Mouse (Mus musculus) liver, adult 2 months (tissue): ENCODE results near the gene Epas1. TPM values are rescaled to one million over a fixed set of nuclear protein-coding genes. Genes with fewer than 3 reads are reported as not detected.

Experiments used
- DNase-seq: peaks from one replicate; pipeline ENCODE4 v3.0.0-alpha.2; 2011; ENCODE audit warnings: low read depth, low spot score; ENCODE audit errors: extremely low read depth
- H3K27ac ChIP-seq: fragments of 200-500 bp; replicated peaks from 2 replicates; pipeline ENCODE4 v1.5.1; 2012; ENCODE audit warnings: low read depth, mild to moderate bottlenecking, control low read depth, inconsistent platforms, low read length; ENCODE audit not compliant: insufficient read depth
- H3K27me3 ChIP-seq: fragments of 200-500 bp; 2 replicates; pipeline ENCODE4 v1.6.1; 2012; ENCODE audit warnings: mild to moderate bottlenecking, moderate library complexity, low read length, inconsistent platforms; ENCODE audit not compliant: control insufficient read depth, insufficient read depth
- H3K36me3 ChIP-seq: fragments of 200-500 bp; 2 replicates; pipeline ENCODE4 v1.6.1; 2012; ENCODE audit warnings: low read length, inconsistent platforms; ENCODE audit not compliant: control insufficient read depth, insufficient read depth
- H3K4me1 ChIP-seq: fragments of 200-500 bp; 2 replicates; pipeline ENCODE4 v1.6.1; 2011; ENCODE audit warnings: low read length; ENCODE audit not compliant: control insufficient read depth, insufficient read depth
- H3K4me3 ChIP-seq: fragments of 200-500 bp; 2 replicates; pipeline ENCODE4 v1.5.1; 2011; ENCODE audit warnings: low read depth, mild to moderate bottlenecking, control low read depth, low read length, moderate library complexity; ENCODE audit not compliant: insufficient read depth
- H3K79me2 ChIP-seq: fragments of 200-500 bp; 2 replicates; pipeline ENCODE4 v1.6.1; 2012; ENCODE audit warnings: inconsistent platforms, mild to moderate bottlenecking, low read length, moderate library complexity; ENCODE audit not compliant: control insufficient read depth, insufficient read depth
- H3K9ac ChIP-seq: fragments of 200-500 bp; 2 replicates; pipeline ENCODE4 v1.6.1; 2012; ENCODE audit warnings: low read depth, mild to moderate bottlenecking, control low read depth, inconsistent platforms, low read length
- CTCF ChIP-seq: fragments of 200-500 bp; IDR thresholded peaks from 2 replicates; pipeline ENCODE4 v1.5.1; 2011; ENCODE audit warnings: low read depth, low read length, control low read depth
- POLR2A ChIP-seq: fragments of 200-500 bp; IDR thresholded peaks from 2 replicates; pipeline ENCODE4 v1.6.1; 2011; ENCODE audit warnings: low read length, control low read depth; ENCODE audit not compliant: insufficient read depth; ENCODE audit errors: extremely low read depth
- WGBS: fragments of 180-500 bp; shearing (Covaris S2); methylation state at CpG from one replicate; pipeline ENCODE4 v1.1.7; 2018; 5-methylcytosine and 5-hydroxymethylcytosine counted together
- polyA plus RNA-seq: library from polyadenylated mRNA; depleted of rRNA; stranded (reverse); fragments of >200 nt; gene quantifications from 2 replicates; pipeline ENCODE4 v1.2.3, GENCODE M21; 2012; rRNA removed
- total RNA-seq: library from RNA; depleted of rRNA; stranded (reverse); fragments of >200 nt; gene quantifications from 2 replicates; pipeline ENCODE4 v1.2.3, GENCODE M21; 2014; rRNA removed

The Epas1 gene
- total and polyA plus RNA-seq, 2 experiments = 34.8 to 41.3 TPM

DNA sequence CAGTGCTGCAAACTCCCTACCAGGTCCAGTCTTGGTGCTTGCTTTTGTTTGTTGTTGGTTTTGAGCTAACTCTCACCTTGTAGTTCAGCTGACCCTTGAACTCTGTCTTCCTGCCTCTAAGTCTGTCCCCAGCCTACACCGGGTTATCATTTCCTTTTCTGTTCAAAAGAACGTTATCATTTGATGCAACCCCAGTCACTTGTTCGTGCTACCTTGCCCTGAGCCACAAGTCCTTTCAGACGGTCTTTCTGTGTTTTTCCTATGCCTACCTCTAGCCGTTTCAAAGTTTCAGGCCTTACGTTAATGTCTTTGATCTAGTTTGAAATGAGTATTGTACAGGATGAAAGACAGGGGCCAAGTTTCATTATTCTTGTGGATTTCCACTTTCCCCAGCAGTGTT, 119.1 kb downstream of the Epas1 start:
- H3K4me1 ChIP-seq = peaks cover 2% of the 10 kb centered on the region; the same call in 1 of the 2 replicates
- WGBS = 43% methylated on average over 6 of the region's 6 CpGs
- no peaks in the 10 kb centered on the region for H3K79me2 ChIP-seq
- TF ChIP-seq POLR2A = no peak
- no peak for TF ChIP-seq CTCF
- no peak overlapping the region for H3K27ac ChIP-seq
- no peaks in the 10 kb centered on the region for H3K36me3 ChIP-seq
- H3K4me3 ChIP-seq = no peak overlapping the region
- H3K27me3 ChIP-seq = no peaks in the 10 kb centered on the region
- no peak overlapping the region for H3K9ac ChIP-seq
- DNase-seq = no peak

DNA sequence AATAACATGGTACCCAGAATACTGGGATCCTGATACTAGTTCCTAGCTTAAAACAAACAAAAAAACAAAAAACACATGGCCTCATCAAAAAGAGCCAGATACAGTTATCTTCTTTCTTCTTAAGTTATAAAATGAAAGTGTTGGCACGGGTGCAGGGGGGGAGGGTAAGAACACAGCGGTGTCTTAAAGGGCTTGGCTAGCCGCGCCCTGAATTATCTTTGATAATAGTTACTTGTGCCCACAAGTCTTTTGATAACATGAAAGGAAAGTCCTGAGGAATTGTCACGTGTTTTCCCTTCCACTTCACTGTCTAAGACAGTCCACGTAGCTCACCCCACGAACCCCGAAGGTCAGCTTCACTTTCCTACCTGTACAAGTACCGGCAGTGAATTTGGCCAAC, 123.4 kb downstream of the Epas1 start:
- no peak for DNase-seq

DNA sequence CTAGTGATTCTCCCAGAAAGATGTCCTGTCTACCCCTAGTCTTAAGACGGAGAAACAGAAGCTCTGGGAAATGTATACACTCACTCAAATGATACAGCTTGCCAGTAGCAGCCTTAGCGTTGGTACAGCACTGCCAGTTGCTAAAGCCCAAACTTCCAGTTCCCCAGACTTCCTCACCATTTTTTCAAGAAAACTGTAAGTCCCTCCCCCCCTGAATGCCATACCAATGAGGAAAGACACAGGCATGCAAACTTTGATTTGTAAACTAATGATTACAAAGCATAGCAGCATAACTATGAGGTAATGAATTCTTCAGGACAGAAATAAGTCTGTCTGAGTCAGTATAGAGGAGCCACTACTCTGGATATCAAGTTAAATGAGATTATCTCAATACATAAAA, 124.2 kb downstream of the Epas1 start:
- H3K4me1 ChIP-seq = no peaks in the 10 kb centered on the region
- H3K27me3 ChIP-seq = no peaks in the 10 kb centered on the region
- H3K27ac ChIP-seq = no peak overlapping the region
- DNase-seq = no peak
- WGBS = 91% methylated on average over 2 of the region's 2 CpGs
- H3K79me2 ChIP-seq = no peaks in the 10 kb centered on the region
- no peak overlapping the region for H3K9ac ChIP-seq
- no peaks in the 10 kb centered on the region for H3K36me3 ChIP-seq
- H3K4me3 ChIP-seq = no peak overlapping the region
- TF ChIP-seq CTCF = no peak
- no peak for TF ChIP-seq POLR2A

More for the DNA sequence above, 123.4 kb downstream of the Epas1 start:
- Histone ChIP-seq H3K79me2 (no peaks in the 10 kb centered on the region), H3K9ac (no peak overlapping the region), H3K36me3 (no peaks in the 10 kb centered on the region), H3K27me3 (no peaks in the 10 kb centered on the region), H3K27ac (no peak overlapping the region), H3K4me3 (no peak overlapping the region), H3K4me1 (peaks cover 2% of the 10 kb centered on the region; the same call in 1 of the 2 replicates)
- WGBS = 93% methylated on average over 9 of the region's 9 CpGs
- no peak for TF ChIP-seq CTCF
- TF ChIP-seq POLR2A = no peak

DNA sequence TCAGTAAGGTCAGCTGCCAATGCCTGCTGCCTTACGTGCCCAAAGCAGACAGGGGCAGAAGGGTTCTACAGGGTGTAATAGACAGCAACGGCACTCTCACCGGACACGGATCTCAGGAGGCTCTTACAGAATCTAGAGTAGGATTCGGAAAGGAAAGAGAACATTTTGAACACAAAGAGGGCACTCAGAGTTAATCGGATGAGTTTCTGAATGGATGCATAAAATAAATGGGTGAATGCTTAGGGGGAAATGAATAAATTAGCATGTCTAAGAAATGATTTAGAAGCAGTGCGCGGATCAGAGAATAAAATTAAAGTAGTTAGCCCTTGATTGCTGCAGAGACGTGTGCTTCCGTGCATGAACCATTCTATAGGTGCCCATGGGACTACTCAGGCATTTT, 126.6 kb downstream of the Epas1 start:
- 89% methylated on average over 10 of the region's 10 CpGs for WGBS
- Histone ChIP-seq H3K4me1 (no peaks in the 10 kb centered on the region), H3K36me3 (no peaks in the 10 kb centered on the region), H3K27me3 (no peaks in the 10 kb centered on the region), H3K9ac (no peak overlapping the region), H3K4me3 (no peak overlapping the region), H3K27ac (no peak overlapping the region), H3K79me2 (no peaks in the 10 kb centered on the region)
- DNase-seq = no peak
- TF ChIP-seq POLR2A = no peak
- no peak for TF ChIP-seq CTCF

DNA sequence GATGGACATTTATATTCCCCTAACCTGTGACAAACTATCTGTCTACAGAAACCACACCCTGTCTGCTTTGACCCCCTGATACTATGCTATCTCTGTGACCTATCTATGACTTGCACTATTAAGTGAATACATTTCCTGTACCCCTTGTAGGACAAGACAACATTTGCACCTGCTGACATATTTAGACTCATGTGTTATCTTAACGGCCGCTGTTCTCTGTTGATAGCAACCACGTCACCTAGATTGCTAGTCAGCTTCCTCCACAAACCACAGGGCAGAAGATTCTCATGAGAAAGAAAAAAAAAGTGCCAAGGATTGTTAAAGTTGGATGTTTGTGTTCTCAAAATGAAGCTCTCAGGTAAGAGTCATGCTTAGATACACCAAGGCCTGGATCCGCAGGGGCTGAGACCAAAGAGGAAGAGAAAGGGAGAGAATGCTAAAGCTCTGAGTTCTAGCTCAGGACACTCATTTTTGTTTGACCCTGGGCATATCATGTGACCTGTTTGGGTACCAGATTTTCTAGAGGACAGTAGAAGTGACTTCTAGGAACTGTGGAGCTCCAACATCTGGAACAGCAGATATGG, 127.1 kb downstream of the Epas1 start:
- no peak overlapping the region for H3K4me3 ChIP-seq
- no peak overlapping the region for H3K9ac ChIP-seq
- no peaks in the 10 kb centered on the region for H3K36me3 ChIP-seq
- 88% methylated on average over 4 of the region's 4 CpGs for WGBS
- H3K27ac ChIP-seq = no peak overlapping the region
- no peak for TF ChIP-seq CTCF
- no peak for TF ChIP-seq POLR2A
- H3K4me1 ChIP-seq = no peaks in the 10 kb centered on the region
- no peak for DNase-seq
- no peaks in the 10 kb centered on the region for H3K27me3 ChIP-seq
- H3K79me2 ChIP-seq = no peaks in the 10 kb centered on the region

Other genes with a start within 250 kb of the Epas1 start
- gene Gm10309, start 248.5 kb upstream of the Epas1 start, total RNA-seq = 0.07 TPM in 1 of 2 replicates, not detected in the other
- gene Gm10309, start 248.5 kb upstream of the Epas1 start, polyA plus RNA-seq = not detected in 2 replicates
- not detected in 2 replicates for gene Tmem247, start 163.6 kb downstream of the Epas1 start, total RNA-seq
- not detected in 2 replicates for gene Tmem247, start 163.6 kb downstream of the Epas1 start, polyA plus RNA-seq
- gene Atp6v1e2, start 194.2 kb downstream of the Epas1 start, total RNA-seq = not detected in 2 replicates
- gene Atp6v1e2, start 194.2 kb downstream of the Epas1 start, polyA plus RNA-seq = not detected in 2 replicates
- 5.2 and 5.7 TPM in 2 replicates for gene Rhoq, start 209.4 kb downstream of the Epas1 start, total RNA-seq
- 3.2 and 4.1 TPM in 2 replicates for gene Rhoq, start 209.4 kb downstream of the Epas1 start, polyA plus RNA-seq